Mouse (Mus musculus) embryonic facial prominence, embryonic 14.5 days (tissue): Measurements from ENCODE around the gene Cd5l. TPM values are rescaled to one million over a fixed set of nuclear protein-coding genes. Genes with fewer than 3 reads are reported as not detected.
"Not testable (repeated sequence)": the region's sequence is repeated elsewhere in the genome, so short reads cannot be mapped to it uniquely, and the experiment has no call there.

Experiments used
- ATAC-seq: fragments of 200-750 bp; cut with Nextera tagmentation; 2 replicates; pipeline ENCODE4 v1.8.0; 2017; ENCODE audit warnings: low read depth, moderate number of reproducible peaks, moderate TSS enrichment
- DNase-seq: peaks from one replicate; pipeline ENCODE4 v3.0.0-alpha.2; 2015; ENCODE audit warnings: low spot score
- H3K27ac ChIP-seq: fragments of 300-500 bp; sonication (generic); replicated peaks from 2 replicates; pipeline ENCODE4 v1.5.1; 2014; ENCODE audit warnings: low read depth, mild to moderate bottlenecking, low read length, moderate library complexity
- H3K27me3 ChIP-seq: fragments of 300-500 bp; sonication (generic); replicated peaks from 2 replicates; pipeline ENCODE4 v1.6.1; 2014; ENCODE audit warnings: low read length; ENCODE audit not compliant: control insufficient read depth, insufficient read depth
- H3K36me3 ChIP-seq: fragments of 300-500 bp; sonication (generic); 2 replicates; pipeline ENCODE4 v1.6.1; 2014; ENCODE audit warnings: low read length, mixed read lengths; ENCODE audit not compliant: control insufficient read depth, insufficient read depth
- H3K4me1 ChIP-seq: fragments of 300-500 bp; sonication (generic); 2 replicates; pipeline ENCODE4 v1.6.1; 2014; ENCODE audit warnings: antibody characterized with exemption, low read length; ENCODE audit not compliant: control insufficient read depth, insufficient read depth
- H3K4me2 ChIP-seq: fragments of 300-500 bp; sonication (generic); 2 replicates; pipeline ENCODE4 v1.6.1; 2014; ENCODE audit warnings: low read depth, mild to moderate bottlenecking, low read length, moderate library complexity, mixed read lengths
- H3K4me3 ChIP-seq: fragments of 300-500 bp; sonication (generic); 2 replicates; pipeline ENCODE4 v1.5.1; 2014; ENCODE audit warnings: low read depth, mild to moderate bottlenecking, low read length
- H3K9ac ChIP-seq: fragments of 300-500 bp; sonication (generic); 2 replicates; pipeline ENCODE4 v1.6.1; 2014; ENCODE audit warnings: low read depth, mild to moderate bottlenecking, low read length, moderate library complexity, mixed read lengths
- H3K9me3 ChIP-seq: fragments of 300-500 bp; sonication (generic); 2 replicates; pipeline ENCODE4 v1.6.1; 2016; ENCODE audit warnings: low read length; ENCODE audit not compliant: control insufficient read depth
- WGBS: fragments of 180-500 bp; shearing (Covaris S2); extraction: QIAGEN DNeasy Blood & Tissue Kit; methylation state at CpG from one replicate; pipeline ENCODE4 v1.1.7; 2014; 5-methylcytosine and 5-hydroxymethylcytosine counted together
- polyA plus RNA-seq: library from polyadenylated mRNA; unstranded; fragments of >200 nt; fragmentation: Nextera tagmentation; extraction: Ambion mirVana; gene quantifications from 2 replicates; pipeline ENCODE4 v1.2.1, GENCODE M21; 2014

Cd5l gene
- 0.35 TPM in 1 of 2 replicates, not detected in the other for polyA plus RNA-seq

DNA sequence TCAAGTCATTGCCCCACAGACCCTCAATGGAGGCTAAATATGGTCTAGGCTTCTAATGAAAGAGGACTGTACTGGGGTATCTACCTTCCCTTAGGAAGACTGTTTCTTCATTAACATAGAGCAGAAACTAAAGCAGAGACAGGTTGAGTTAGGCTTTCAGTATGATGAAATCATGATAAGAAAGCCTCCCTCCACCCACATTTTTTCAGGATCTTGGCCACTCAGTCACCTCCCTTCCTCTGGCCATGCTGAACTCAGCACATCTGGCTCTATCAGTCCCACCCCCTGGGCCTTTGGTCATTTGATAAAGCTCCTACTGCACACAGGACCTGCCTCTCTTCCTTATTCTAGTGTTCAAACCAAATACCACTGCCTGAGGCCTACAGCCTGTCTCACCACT, at the start of gene Cd5l:
TSS of gene Cd5l (plus strand) at position 301 of the 400 bp plus-strand sequence.
- no peak within 1 kb of the TSS for H3K9ac ChIP-seq
- no peaks in the 10 kb centered on the region for H3K27me3 ChIP-seq
- H3K4me2 ChIP-seq, result no peak within 1 kb of the TSS
- DNase-seq (no peak), ATAC-seq (no peak)
- H3K27ac ChIP-seq, result no peak within 1 kb of the TSS
- H3K4me1 ChIP-seq, result no peaks in the 10 kb centered on the region
- no peak within 1 kb of the TSS for H3K4me3 ChIP-seq
- no peaks in the 10 kb centered on the region for H3K36me3 ChIP-seq
- no peaks in the 10 kb centered on the region for H3K9me3 ChIP-seq

DNA sequence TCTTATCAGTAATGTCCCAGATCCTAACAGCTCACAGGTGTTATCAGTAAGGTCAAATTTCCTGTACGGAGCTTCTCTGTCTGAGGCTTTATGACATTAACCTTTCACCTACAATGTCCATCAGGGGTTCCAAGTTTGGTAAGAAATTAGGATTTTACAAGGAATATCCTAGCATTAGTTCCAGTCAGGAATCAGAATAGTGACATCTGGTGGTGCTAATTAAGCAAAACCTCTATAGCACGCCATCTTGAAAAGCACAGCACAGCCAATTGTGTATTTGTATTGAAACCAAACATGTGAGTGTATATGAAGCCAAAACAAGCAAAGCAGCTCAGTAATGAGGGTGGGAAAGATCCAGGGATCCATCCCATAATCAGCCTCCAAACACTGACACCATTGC, 47.8 kb upstream of the Cd5l start:
- 75% methylated on average over 2 of the region's 2 CpGs for WGBS
- Histone ChIP-seq H3K9ac (no peak overlapping the region), H3K27ac (no peak overlapping the region), H3K9me3 (no peaks in the 10 kb centered on the region), H3K4me3 (no peak overlapping the region), H3K4me2 (no peak overlapping the region), H3K27me3 (no peaks in the 10 kb centered on the region), H3K36me3 (no peaks in the 10 kb centered on the region), H3K4me1 (no peaks in the 10 kb centered on the region)
- DNase-seq (no peak), ATAC-seq (no peak)

DNA sequence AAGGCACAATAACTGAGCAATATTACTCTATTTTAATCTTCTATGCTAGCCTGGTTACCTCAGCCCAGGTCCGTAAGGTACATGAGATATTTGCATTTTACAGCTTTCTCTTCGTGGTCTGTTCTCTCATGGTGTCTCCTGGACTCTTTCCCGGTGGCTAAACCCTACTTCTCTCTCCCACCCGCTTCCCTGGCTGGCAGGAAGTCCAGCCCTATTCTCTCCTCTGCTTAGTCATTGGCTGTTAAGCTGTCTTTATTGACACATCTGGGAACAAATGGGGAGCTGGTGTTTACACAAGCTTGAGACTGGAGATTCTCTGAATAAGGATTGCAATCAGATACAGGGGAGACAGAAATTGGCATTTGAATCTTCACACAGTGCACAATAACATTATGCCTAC, 35.1 kb upstream of the Cd5l start:
- Histone ChIP-seq H3K4me2 (no peak overlapping the region), H3K36me3 (no peaks in the 10 kb centered on the region), H3K9ac (no peak overlapping the region), H3K27me3 (no peaks in the 10 kb centered on the region), H3K4me3 (no peak overlapping the region), H3K4me1 (no peaks in the 10 kb centered on the region), H3K9me3 (no peaks in the 10 kb centered on the region), H3K27ac (no peak overlapping the region)
- 46% methylated on average over 4 of the region's 4 CpGs for WGBS
- DNase-seq (peak; percentile 6), ATAC-seq (no peak)

DNA sequence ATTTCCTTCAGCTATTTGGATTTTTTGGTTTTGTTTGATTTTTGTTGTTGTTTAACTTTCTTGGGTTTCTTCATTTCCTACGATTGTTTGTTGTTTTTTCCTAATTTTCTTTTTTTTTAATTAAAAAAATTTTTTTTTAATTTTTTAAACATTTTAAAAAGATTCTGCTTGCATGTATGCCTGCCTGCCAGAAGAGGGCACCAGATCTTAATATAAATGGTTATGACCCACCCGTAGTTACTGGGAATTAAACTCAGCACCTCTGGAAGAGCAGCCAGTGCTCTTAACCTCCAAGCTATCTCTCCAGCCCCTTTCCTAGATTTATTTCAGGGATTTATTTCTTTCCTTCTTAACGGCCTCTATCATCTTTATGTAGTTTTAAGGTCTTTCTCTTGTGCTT, 33.9 kb upstream of the Cd5l start:
- no peaks in the 10 kb centered on the region for H3K9me3 ChIP-seq
- H3K27me3 ChIP-seq, result no peaks in the 10 kb centered on the region
- WGBS, result 10% methylated on average over 3 of the region's 3 CpGs
- H3K4me2 ChIP-seq, result no peak overlapping the region
- H3K27ac ChIP-seq, result no peak overlapping the region
- no peaks in the 10 kb centered on the region for H3K36me3 ChIP-seq
- ATAC-seq, result no peak
- peak; percentile 17 for DNase-seq
- H3K4me3 ChIP-seq, result no peak overlapping the region
- no peak overlapping the region for H3K9ac ChIP-seq
- H3K4me1 ChIP-seq, result no peaks in the 10 kb centered on the region

- Histone ChIP-seq H3K4me3 (no peak overlapping the region), H3K27me3 (no peaks in the 10 kb centered on the region), H3K4me1 (no peaks in the 10 kb centered on the region), H3K4me2 (no peak overlapping the region), H3K36me3 (no peaks in the 10 kb centered on the region), H3K27ac (no peak overlapping the region), H3K9me3 (no peaks in the 10 kb centered on the region), H3K9ac (no peak overlapping the region)
- DNase-seq (no peak), ATAC-seq (no peak)
- WGBS, result 81% methylated on average over 5 of the region's 5 CpGs
These were observed 19.8 kb upstream of the Cd5l start for GRCm38 (mm10) chr3:87337899-87338298.

GRCm38 (mm10) chr3:87350992-87351391, 6.7 kb upstream of the Cd5l start:
- H3K36me3 ChIP-seq, H3K4me3 ChIP-seq, ATAC-seq, DNase-seq, H3K9me3 ChIP-seq, H3K4me2 ChIP-seq, H3K27ac ChIP-seq, H3K9ac ChIP-seq, H3K27me3 ChIP-seq, H3K4me1 ChIP-seq: not testable (repeated sequence)
- 89% methylated on average over 2 of the region's 2 CpGs for WGBS

- Histone ChIP-seq H3K9me3 (no peaks in the 10 kb centered on the region), H3K27me3 (no peaks in the 10 kb centered on the region), H3K27ac (no peak overlapping the region), H3K4me3 (no peak overlapping the region), H3K4me2 (no peak overlapping the region), H3K9ac (no peak overlapping the region), H3K36me3 (no peaks in the 10 kb centered on the region), H3K4me1 (no peaks in the 10 kb centered on the region)
- DNase-seq, result no peak
- ATAC-seq, result no peak
These were observed 1.5 kb downstream of the Cd5l start for GRCm38 (mm10) chr3:87359215-87359614.

GRCm38 (mm10) chr3:87360466-87360865, 2.8 kb downstream of the Cd5l start:
- no peak overlapping the region for H3K4me3 ChIP-seq
- H3K36me3 ChIP-seq, result no peaks in the 10 kb centered on the region
- no peaks in the 10 kb centered on the region for H3K4me1 ChIP-seq
- 79% methylated on average over 6 of the region's 6 CpGs for WGBS
- no peak overlapping the region for H3K9ac ChIP-seq
- DNase-seq (no peak), ATAC-seq (no peak)
- no peak overlapping the region for H3K27ac ChIP-seq
- H3K27me3 ChIP-seq, result no peaks in the 10 kb centered on the region
- H3K9me3 ChIP-seq, result no peaks in the 10 kb centered on the region
- H3K4me2 ChIP-seq, result no peak overlapping the region

GRCm38 (mm10) chr3:87365691-87366090, 8.0 kb downstream of the Cd5l start:
- no peak for ATAC-seq

More at GRCm38 (mm10) chr3:87365691-87366090, 8.0 kb downstream of the Cd5l start:
- no peaks in the 10 kb centered on the region for H3K36me3 ChIP-seq
- H3K27ac ChIP-seq, result no peak overlapping the region
- no peaks in the 10 kb centered on the region for H3K27me3 ChIP-seq
- H3K4me2 ChIP-seq, result no peak overlapping the region
- H3K9ac ChIP-seq, result no peak overlapping the region
- H3K9me3 ChIP-seq, result no peaks in the 10 kb centered on the region
- no peak overlapping the region for H3K4me3 ChIP-seq
- DNase-seq, result no peak
- H3K4me1 ChIP-seq, result no peaks in the 10 kb centered on the region
- WGBS, result 94% methylated on average over 14 of the region's 14 CpGs
